Mouse (Mus musculus): ENCODE measurements around the gene Dag1. TPM values are rescaled to one million over a fixed set of nuclear protein-coding genes. Genes with fewer than 3 reads are reported as not detected.

Gene Dag1
- total RNA-seq, 2 experiments from 2014 or later, result 170 to 229 TPM

GRCm38 (mm10) chr9:108267691-108268090, 3.9 kb upstream of the Dag1 start:
- intact Hi-C loops (cut with DNase I), result no loop called here
- TF ChIP-seq CTCF (IDR thresholded peaks at IDR 0.05), result no peak
- peak; percentile 39 for DNase-seq
- Histone ChIP-seq H3K4me3 (no peak overlapping the region), H3K27ac (peak overlapping the region; percentile 61)

DNA sequence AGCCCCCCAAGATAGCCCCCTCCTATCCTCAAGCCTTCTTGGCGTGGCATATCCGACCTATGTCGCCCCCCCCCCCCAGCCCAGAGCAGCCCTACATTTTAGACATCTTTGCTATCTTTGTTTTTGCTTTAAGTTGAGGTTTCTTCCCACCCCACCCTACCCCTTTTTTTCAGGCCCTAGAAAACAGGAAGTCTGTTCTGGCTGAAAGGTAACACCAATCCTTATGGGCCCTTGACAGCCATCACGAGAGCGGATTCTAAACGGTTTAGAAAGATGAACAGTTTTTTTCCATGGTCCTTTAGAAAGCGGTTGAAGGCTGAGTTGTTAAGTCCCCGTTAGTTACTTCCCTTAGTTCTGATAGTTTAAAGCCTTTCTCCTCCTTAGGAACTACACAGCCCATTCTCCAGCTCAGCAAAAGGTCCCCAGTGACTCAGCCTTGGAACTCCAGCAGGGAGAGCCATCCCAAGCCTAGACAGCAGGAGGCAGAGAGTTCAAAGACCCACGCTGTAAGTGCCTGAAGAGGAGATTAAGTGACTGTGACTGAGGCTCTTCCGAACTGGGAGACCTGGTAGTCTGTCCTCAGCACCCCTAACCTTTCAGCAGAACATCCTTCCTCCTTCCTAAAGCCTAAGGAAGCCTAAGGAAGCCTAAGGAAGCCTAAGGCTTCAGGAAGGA, 2.6 kb upstream of the Dag1 start:
- peak overlapping the region; percentile 99; the same call in 1 of the 2 replicates for H3K27ac ChIP-seq
- TF ChIP-seq CTCF (IDR thresholded peaks at IDR 0.05), result no peak
- intact Hi-C loops (cut with DNase I), result no loop called here

GRCm38 (mm10) chr9:108264191-108264921, 598 bp upstream of the Dag1 start:
- Histone ChIP-seq H3K27ac (peak overlapping the region; percentile 99), H3K4me3 (peak overlapping the region; percentile 96)
- intact Hi-C loops (cut with DNase I), result loop anchor here (2.0 to 5.0 kb wide), 2 partner anchors 14 to 42 kb away; no protein-coding TSS in a partner anchor
- no peak for TF ChIP-seq CTCF (IDR thresholded peaks at IDR 0.05)
- peak; percentile 64 for DNase-seq

More for the DNA sequence above, 2.6 kb upstream of the Dag1 start:
- H3K4me3 ChIP-seq, result no peak overlapping the region
- no peak for DNase-seq

DNA sequence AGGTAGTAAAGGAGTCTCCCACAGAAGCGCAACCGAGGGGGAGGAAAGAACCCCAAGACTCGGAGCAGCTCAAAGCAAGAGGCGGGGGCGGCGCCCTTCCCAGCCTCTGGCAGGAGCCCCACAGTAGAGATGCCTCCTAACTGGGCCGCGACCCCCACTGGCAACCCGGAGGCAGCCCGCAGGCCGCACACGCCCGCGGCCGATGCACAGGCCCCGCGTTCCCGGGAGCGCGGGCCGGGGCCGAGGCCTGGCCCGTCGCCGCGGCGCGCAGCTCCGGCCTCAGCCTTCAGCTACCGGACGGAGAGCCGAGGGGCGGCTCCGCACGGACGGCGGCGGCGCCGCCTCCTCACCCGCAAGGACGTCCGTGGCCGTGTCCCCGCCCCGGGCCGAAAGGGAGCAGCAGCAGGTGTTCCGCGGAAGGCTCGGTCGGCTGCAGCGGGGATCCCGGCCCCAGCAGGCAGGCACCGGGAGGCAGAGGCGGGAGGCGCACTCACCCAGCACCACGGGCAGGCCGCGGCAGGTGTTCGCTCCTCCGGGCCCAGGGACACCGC, 552 bp downstream of the Dag1 start:
- H3K4me3 ChIP-seq, result peak overlapping the region; percentile 96
- intact Hi-C loops (cut with DNase I), result loop anchor here (5.0 kb wide), 1 partner anchor 41 kb away; no protein-coding TSS in a partner anchor
- DNase-seq, result no peak
- H3K27ac ChIP-seq, result peak overlapping the region; percentile 99
- TF ChIP-seq CTCF (IDR thresholded peaks at IDR 0.05), result no peak

GRCm38 (mm10) chr9:108262494-108263049, 1.2 kb downstream of the Dag1 start:
- peak overlapping the region; percentile 96 for H3K4me3 ChIP-seq
- no peak for TF ChIP-seq CTCF (IDR thresholded peaks at IDR 0.05)
- DNase-seq, result peak; percentile 61
- intact Hi-C loops (cut with DNase I), result loop anchor here (5.0 kb wide), 1 partner anchor 40 kb away; no protein-coding TSS in a partner anchor
- H3K27ac ChIP-seq, result peak overlapping the region; percentile 99

GRCm38 (mm10) chr9:108261865-108262264, 1.9 kb downstream of the Dag1 start:
- TF ChIP-seq CTCF (IDR thresholded peaks at IDR 0.05), result no peak
- peak overlapping the region; percentile 96 for H3K4me3 ChIP-seq
- peak overlapping the region; percentile 99 for H3K27ac ChIP-seq
- intact Hi-C loops (cut with DNase I), result loop anchor here (5.0 kb wide), 1 partner anchor 40 kb away; no protein-coding TSS in a partner anchor
- peak; percentile 64 for DNase-seq

- Histone ChIP-seq H3K27ac (peak overlapping the region; percentile 99), H3K4me3 (peak overlapping the region; percentile 96)
- intact Hi-C loops (cut with DNase I), result loop anchor here (5.0 kb wide), 1 partner anchor 38 kb away; no protein-coding TSS in a partner anchor
- no peak for TF ChIP-seq CTCF (IDR thresholded peaks at IDR 0.05)
- no peak for DNase-seq
Observed at GRCm38 (mm10) chr9:108260526-108260925, 3.2 kb downstream of the Dag1 start.

- no peak overlapping the region for H3K4me3 ChIP-seq
- no peak for TF ChIP-seq CTCF (IDR thresholded peaks at IDR 0.05)
- no peak for DNase-seq
- H3K27ac ChIP-seq, result peak overlapping the region; percentile 28; the same call in 1 of the 2 replicates
- intact Hi-C loops (cut with DNase I), result no loop called here
Observed at GRCm38 (mm10) chr9:108252766-108253165, 11.0 kb downstream of the Dag1 start.

GRCm38 (mm10) chr9:108251877-108252276, 11.9 kb downstream of the Dag1 start:
- DNase-seq, result peak; percentile 81
- no peak for TF ChIP-seq CTCF (IDR thresholded peaks at IDR 0.05)
- Histone ChIP-seq H3K27ac (peak overlapping the region; percentile 72), H3K4me3 (no peak overlapping the region)
- intact Hi-C loops (cut with DNase I), result no loop called here

GRCm38 (mm10) chr9:108248957-108249356, 14.8 kb downstream of the Dag1 start:
- DNase-seq, result peak; percentile 7
- Histone ChIP-seq H3K4me3 (no peak overlapping the region), H3K27ac (peak overlapping the region; percentile 72; the same call in 1 of the 2 replicates)
- intact Hi-C loops (cut with DNase I), result no loop called here
- no peak for TF ChIP-seq CTCF (IDR thresholded peaks at IDR 0.05)

- intact Hi-C loops (cut with DNase I), result no loop called here
Observed at GRCm38 (mm10) chr9:108244984-108245383, 18.8 kb downstream of the Dag1 start.

DNA sequence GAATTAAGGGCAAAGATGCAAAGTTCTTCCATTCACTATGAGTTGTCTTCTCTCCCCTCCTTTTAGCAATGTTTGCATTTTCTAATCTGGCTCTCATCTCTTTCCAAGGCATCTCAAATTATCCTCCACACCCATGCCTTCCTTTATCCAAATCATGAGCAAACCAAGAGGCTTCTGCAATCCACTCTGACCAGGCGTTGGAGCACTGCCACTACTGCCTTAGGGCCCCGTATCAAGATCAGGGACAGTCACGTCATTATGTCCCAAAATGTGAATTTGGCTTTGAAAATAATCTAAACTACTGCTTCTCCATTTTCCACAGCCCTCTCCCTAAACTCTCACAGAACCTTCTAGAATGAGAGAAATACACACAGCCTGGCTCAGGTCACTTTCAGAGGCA, 19.2 kb downstream of the Dag1 start:
- peak; percentile 61 for DNase-seq

More at GRCm38 (mm10) chr9:108244984-108245383, 18.8 kb downstream of the Dag1 start:
- H3K27ac ChIP-seq, result peak overlapping the region; percentile 66
- no peak overlapping the region for H3K4me3 ChIP-seq
- no peak for DNase-seq
- TF ChIP-seq CTCF (IDR thresholded peaks at IDR 0.05), result peak; percentile 44

More for the DNA sequence above, 19.2 kb downstream of the Dag1 start:
- Histone ChIP-seq H3K27ac (peak overlapping the region; percentile 66), H3K4me3 (no peak overlapping the region)
- TF ChIP-seq CTCF (IDR thresholded peaks at IDR 0.05), result no peak
- intact Hi-C loops (cut with DNase I), result no loop called here
